Mouse (Mus musculus) heart, embryonic 14.5 days (tissue): ENCODE data around the gene Gga1. TPM values are rescaled to one million over a fixed set of nuclear protein-coding genes. Genes with fewer than 3 reads are reported as not detected.
A peak's percentile ranks its signal among the peaks of the same experiment; 100 is the strongest.

ENCODE experiments used
- ATAC-seq: fragments of 200-750 bp; cut with Nextera tagmentation; 2 replicates; pipeline ENCODE4 v1.8.0; 2017; ENCODE audit warnings: low read depth, moderate TSS enrichment; ENCODE audit not compliant: insufficient number of reproducible peaks, insufficient read depth, low FRiP score
- H3K27ac ChIP-seq, 2 experiments: fragments of 200-500 bp in 1 of 2; fragments of 300-500 bp in 1 of 2; sonication (generic) in 1 of 2; replicated peaks in 1 of 2; 2 replicates each; pipeline ENCODE4 v1.5.1; 2012 to 2014; ENCODE audit warnings: low read depth in 2 of 2, low read length in 2 of 2, control low read depth in 1 of 2, mild to moderate bottlenecking in 1 of 2, mixed read lengths in 1 of 2; ENCODE audit not compliant: control insufficient read depth in 1 of 2, insufficient read depth in 1 of 2
- H3K27me3 ChIP-seq: fragments of 300-500 bp; sonication (generic); 2 replicates; pipeline ENCODE4 v1.6.1; 2014; ENCODE audit warnings: mild to moderate bottlenecking, low read length, control low read depth; ENCODE audit not compliant: control insufficient read depth, insufficient read depth
- H3K36me3 ChIP-seq: fragments of 300-500 bp; sonication (generic); 2 replicates; pipeline ENCODE4 v1.6.1; 2014; ENCODE audit warnings: mild to moderate bottlenecking, control low read depth, low read length, mixed read lengths; ENCODE audit not compliant: control insufficient read depth, insufficient read depth
- H3K4me1 ChIP-seq, 2 experiments: fragments of 200-500 bp in 1 of 2; fragments of 300-500 bp in 1 of 2; sonication (generic) in 1 of 2; 2 replicates each; pipeline ENCODE4 v1.6.1; 2012 to 2014; ENCODE audit warnings: low read length in 2 of 2, control low read depth in 1 of 2, mixed read lengths in 1 of 2; ENCODE audit not compliant: control insufficient read depth in 2 of 2, insufficient read depth in 2 of 2
- H3K4me2 ChIP-seq: fragments of 300-500 bp; sonication (generic); 2 replicates; pipeline ENCODE4 v1.6.1; 2014; ENCODE audit warnings: mild to moderate bottlenecking, low read length
- H3K4me3 ChIP-seq, 2 experiments: fragments of 200-500 bp in 1 of 2; fragments of 300-500 bp in 1 of 2; sonication (generic) in 1 of 2; 2 replicates each; pipeline ENCODE4 v1.5.1; 2012 to 2014; ENCODE audit warnings: low read length in 2 of 2, mild to moderate bottlenecking in 2 of 2, control low read depth in 1 of 2, low read depth in 1 of 2, moderate library complexity in 1 of 2; ENCODE audit not compliant: control insufficient read depth in 1 of 2, insufficient read depth in 1 of 2
- H3K9ac ChIP-seq: fragments of 300-500 bp; sonication (generic); 2 replicates; pipeline ENCODE4 v1.6.1; 2014; ENCODE audit warnings: mild to moderate bottlenecking, low read length
- H3K9me3 ChIP-seq: fragments of 300-500 bp; sonication (generic); 2 replicates; pipeline ENCODE4 v1.6.1; 2016; ENCODE audit warnings: low read length, control low read depth; ENCODE audit not compliant: control insufficient read depth
- WGBS: fragments of 180-500 bp; shearing (Covaris S2); extraction: QIAGEN DNeasy Blood & Tissue Kit; methylation state at CpG from one replicate; pipeline ENCODE4 v1.1.7; 2014; 5-methylcytosine and 5-hydroxymethylcytosine counted together
- polyA plus RNA-seq: library from polyadenylated mRNA; unstranded; fragments of >200 nt; fragmentation: Nextera tagmentation; extraction: Ambion mirVana; gene quantifications from 2 replicates; pipeline ENCODE4 v1.2.1, GENCODE M21; 2014

Gene Gga1
- polyA plus RNA-seq, 1 experiment from 2014 or later: 33.2 TPM

DNA sequence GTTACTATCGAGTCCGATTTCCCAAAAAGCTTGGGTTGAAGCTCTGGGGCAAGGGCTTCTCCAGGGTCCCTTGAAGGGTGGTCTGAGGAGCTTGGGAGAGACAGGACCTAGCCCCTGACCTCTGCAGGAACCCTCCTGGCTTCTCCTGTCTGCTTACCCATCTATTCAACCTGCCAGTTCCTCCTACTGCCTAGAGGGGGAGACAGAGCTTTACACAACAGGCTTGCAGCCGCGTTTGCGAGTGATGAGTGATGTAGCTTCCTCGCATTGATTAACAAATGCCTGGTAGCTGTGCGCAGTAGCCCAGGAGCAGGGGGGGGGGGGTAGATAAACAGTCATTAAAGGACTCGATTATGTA, 38.6 kb downstream of the Gga1 start:
- no peak for ATAC-seq
- Histone ChIP-seq H3K36me3 (peaks cover 29% of the 10 kb centered on the region), H3K27ac (no peak overlapping the region), H3K9me3 (no peaks in the 10 kb centered on the region), H3K27me3 (no peaks in the 10 kb centered on the region), H3K9ac (no peak overlapping the region), H3K4me2 (peak overlapping the region; percentile 98), H3K4me3 (no peak overlapping the region; a peak in 1 of 4 replicates), H3K4me1 (peaks cover 10 to 20% of the 10 kb centered on the region in 2 experiments; a peak in 3 of 4 replicates)
- 6% methylated on average over 8 of the region's 8 CpGs for WGBS

DNA sequence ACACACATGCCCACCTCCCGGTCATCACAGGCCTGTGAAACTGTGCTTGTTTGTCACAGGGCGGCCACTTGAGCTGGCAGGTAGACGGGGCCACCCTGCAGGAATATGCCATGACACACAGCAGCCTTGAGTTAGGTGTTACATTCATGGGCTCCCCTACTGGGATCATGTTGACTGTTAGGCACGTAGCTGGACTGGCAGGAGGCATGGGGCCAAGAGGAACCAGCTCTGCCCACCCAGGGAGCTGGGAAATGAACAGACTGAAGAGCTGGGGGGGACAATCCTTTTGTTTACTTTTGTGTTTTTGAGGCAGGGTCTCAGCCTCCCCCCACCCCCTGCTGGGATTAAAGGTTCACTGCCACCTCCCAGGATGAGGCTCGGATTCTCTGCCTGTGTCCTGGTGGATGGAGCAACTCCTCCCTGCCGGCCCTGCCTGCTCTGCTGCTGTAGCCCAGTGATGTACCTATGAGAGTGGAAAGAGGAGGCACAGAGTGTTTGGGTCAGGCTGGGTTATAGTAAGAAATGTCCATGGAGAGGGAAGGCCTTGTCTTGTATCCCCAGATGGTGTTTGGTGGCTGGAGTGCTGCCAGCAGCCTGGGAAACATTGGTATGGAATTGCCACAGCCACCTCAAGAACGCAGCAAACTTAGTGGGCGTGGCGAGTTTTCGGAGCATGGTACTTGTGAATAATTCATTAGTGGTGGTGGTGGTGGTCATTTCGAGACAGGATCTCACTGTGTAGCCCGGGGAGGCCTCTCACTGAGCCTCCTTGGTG, 39.2 kb downstream of the Gga1 start:
- no peaks in the 10 kb centered on the region for H3K9me3 ChIP-seq
- 0 out of 2 replicates have a peak overlapping the region, but pooled peaks have one; percentile 18 for H3K9ac ChIP-seq
- peak overlapping the region; percentile 98 for H3K4me2 ChIP-seq
- H3K36me3 ChIP-seq: peaks cover 23% of the 10 kb centered on the region
- H3K27me3 ChIP-seq: no peaks in the 10 kb centered on the region
- WGBS: 69% methylated on average over 12 of the region's 12 CpGs
- ATAC-seq: no peak
- no peak overlapping the region for H3K4me3 ChIP-seq
- no peak overlapping the region for H3K27ac ChIP-seq
- H3K4me1 ChIP-seq: peaks cover 10 to 20% of the 10 kb centered on the region in 2 experiments; a peak in 3 of 4 replicates

DNA sequence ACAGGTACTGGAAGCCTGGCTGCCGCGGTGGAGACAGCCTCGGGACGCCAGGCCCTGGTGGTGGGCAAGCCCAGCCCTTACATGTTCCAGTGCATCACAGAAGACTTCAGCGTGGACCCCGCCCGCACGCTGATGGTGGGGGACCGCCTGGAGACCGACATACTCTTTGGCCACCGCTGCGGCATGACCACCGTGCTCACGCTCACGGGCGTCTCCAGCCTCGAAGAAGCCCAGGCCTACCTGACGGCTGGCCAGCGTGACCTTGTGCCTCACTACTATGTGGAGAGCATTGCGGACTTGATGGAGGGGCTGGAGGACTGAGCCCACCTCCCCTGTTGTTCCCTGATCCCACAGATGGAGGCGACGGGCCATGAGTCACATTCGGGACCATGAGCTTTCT, 41.1 kb downstream of the Gga1 start:
- Histone ChIP-seq H3K9me3 (no peaks in the 10 kb centered on the region), H3K4me1 (peaks cover 10 to 20% of the 10 kb centered on the region in 2 experiments; a peak in 3 of 4 replicates), H3K9ac (no peak overlapping the region)

DNA sequence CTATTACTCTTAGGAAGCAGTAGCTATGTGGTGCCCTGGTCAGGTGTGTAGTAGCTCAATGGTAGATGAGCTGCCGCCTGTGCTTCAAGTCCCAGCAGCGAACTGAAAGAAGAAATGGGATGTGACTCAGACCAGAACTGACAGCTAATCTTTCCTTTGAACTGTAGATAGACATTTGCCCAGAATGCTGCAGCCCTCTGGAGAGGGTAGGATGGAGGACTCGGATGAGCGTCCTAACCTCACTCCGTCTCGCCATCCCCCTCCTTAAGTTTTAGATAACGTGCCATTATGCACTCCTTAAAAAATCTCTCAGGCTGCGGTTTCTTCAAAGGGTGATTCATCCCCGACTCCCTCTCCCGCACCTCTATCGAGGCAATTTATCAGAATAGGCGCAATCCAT, 42.9 kb downstream of the Gga1 start:
- H3K4me3 ChIP-seq: no peak overlapping the region
- no peaks in the 10 kb centered on the region for H3K27me3 ChIP-seq
- H3K27ac ChIP-seq: no peak overlapping the region
- no peak for ATAC-seq
- peaks cover 18% of the 10 kb centered on the region for H3K36me3 ChIP-seq
- WGBS: 62% methylated on average over 12 of the region's 12 CpGs
- H3K4me2 ChIP-seq: no peak overlapping the region
- no peaks in the 10 kb centered on the region for H3K9me3 ChIP-seq
- H3K4me1 ChIP-seq: peaks cover 7 to 15% of the 10 kb centered on the region in 2 experiments
- H3K9ac ChIP-seq: no peak overlapping the region

More for the DNA sequence above, 41.1 kb downstream of the Gga1 start:
- Histone ChIP-seq H3K36me3 (peaks cover 18% of the 10 kb centered on the region), H3K27me3 (no peaks in the 10 kb centered on the region), H3K4me2 (no peak overlapping the region), H3K27ac (no peak overlapping the region), H3K4me3 (no peak overlapping the region)
- ATAC-seq: no peak
- WGBS: 92% methylated on average over 23 of the region's 23 CpGs

DNA sequence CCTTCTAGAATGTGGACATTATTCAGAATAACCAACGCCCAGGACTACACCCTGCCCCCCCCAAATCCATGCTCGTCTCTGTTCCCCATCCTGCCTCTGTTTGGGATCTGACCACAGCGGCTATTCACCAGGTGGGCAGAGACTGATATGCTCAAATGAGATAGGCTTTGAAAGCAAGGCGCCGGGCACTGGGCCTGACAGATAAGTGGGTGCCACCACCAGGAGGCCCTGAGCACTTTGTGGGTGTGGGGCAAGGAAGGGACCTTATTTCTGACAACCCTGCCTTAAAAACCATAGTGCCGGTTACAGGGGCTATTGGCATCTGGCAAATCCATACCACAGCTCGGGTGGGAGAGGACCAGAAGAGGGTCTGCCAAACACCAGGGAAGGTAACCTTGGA, 45.7 kb downstream of the Gga1 start:
- Histone ChIP-seq H3K4me2 (no peak overlapping the region), H3K4me3 (no peak overlapping the region), H3K27me3 (no peaks in the 10 kb centered on the region), H3K36me3 (peaks cover 14% of the 10 kb centered on the region), H3K27ac (no peak overlapping the region), H3K9me3 (no peaks in the 10 kb centered on the region), H3K4me1 (peaks cover 27 to 29% of the 10 kb centered on the region in 2 experiments), H3K9ac (no peak overlapping the region)
- WGBS: 84% methylated on average over 7 of the region's 7 CpGs
- no peak for ATAC-seq

DNA sequence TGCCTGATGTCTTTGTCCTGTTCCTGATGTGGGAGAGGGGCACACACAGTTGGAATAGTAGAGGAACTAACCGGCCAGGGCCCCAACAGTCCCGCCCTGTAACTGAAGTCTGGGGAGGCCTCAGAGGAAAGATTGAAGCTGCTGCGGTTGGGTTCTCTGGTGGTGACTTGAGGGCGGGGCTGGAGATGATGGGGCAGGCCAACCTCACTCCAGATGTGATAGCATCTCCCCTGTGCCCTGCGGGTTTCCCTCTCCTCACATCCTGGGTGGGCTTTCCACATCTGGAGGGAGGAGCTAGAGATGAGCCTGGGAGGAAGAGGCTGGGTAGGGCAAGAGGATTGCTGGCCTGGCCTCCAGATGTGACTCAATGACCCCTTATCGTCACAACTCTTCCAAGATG, 46.6 kb downstream of the Gga1 start:
- H3K27me3 ChIP-seq: no peaks in the 10 kb centered on the region
- H3K9ac ChIP-seq: no peak overlapping the region
- WGBS: 66% methylated on average over 6 of the region's 6 CpGs
- H3K4me1 ChIP-seq: peaks cover 31 to 36% of the 10 kb centered on the region in 2 experiments
- peaks cover 9% of the 10 kb centered on the region for H3K36me3 ChIP-seq
- no peaks in the 10 kb centered on the region for H3K9me3 ChIP-seq
- H3K4me3 ChIP-seq: no peak overlapping the region
- ATAC-seq: no peak
- H3K27ac ChIP-seq: no peak overlapping the region
- H3K4me2 ChIP-seq: no peak overlapping the region

DNA sequence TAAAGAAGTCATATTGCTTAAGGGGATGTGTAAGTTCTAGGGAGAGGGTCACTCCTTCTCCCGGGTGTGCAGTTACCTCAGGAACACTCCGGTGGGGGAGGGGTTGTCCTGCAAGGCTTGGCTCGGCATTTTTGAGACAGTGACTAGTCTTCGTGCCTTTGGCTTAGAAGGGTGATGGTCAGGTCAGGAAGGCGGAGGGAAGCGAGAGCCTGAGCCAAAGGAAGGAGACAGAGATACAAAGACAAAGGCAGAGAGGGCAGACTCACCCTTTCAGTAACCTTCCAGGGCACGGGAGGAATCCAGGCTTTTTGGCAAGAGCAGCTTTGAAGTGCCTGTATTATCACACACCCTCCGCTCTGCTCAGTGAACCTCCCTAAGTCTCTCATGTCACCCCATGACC, 48.1 kb downstream of the Gga1 start:
- peaks cover 32 to 39% of the 10 kb centered on the region in 2 experiments for H3K4me1 ChIP-seq
- peaks cover 15% of the 10 kb centered on the region for H3K36me3 ChIP-seq
- no peak overlapping the region for H3K4me3 ChIP-seq
- H3K9me3 ChIP-seq: no peaks in the 10 kb centered on the region
- no peak for ATAC-seq
- peak overlapping the region; percentile 93 to 98 for H3K27ac ChIP-seq
- H3K27me3 ChIP-seq: no peaks in the 10 kb centered on the region
- H3K4me2 ChIP-seq: no peak overlapping the region
- peak overlapping the region; percentile 67 for H3K9ac ChIP-seq
- 32% methylated on average over 8 of the region's 8 CpGs for WGBS
